Mouse (Mus musculus) liver, embryonic 16.5 days (tissue): ENCODE measurements around the gene Zfp120. TPM values are rescaled to one million over a fixed set of nuclear protein-coding genes. Genes with fewer than 3 reads are reported as not detected.
"Not testable (repeated sequence)": the region's sequence is repeated elsewhere in the genome, so short reads cannot be mapped to it uniquely, and the experiment has no call there.

Experiments used
- ATAC-seq: fragments of 200-750 bp; cut with Nextera tagmentation; 2 replicates; pipeline ENCODE4 v1.8.0; 2017; ENCODE audit warnings: low read depth, mild to moderate bottlenecking, moderate number of reproducible peaks, moderate library complexity
- H3K27ac ChIP-seq: fragments of 300-500 bp; sonication (generic); 2 replicates; pipeline ENCODE4 v1.5.1; 2014; ENCODE audit warnings: mild to moderate bottlenecking, low read length
- H3K27me3 ChIP-seq: fragments of 300-500 bp; sonication (generic); 2 replicates; pipeline ENCODE4 v1.6.1; 2014; ENCODE audit warnings: low read depth, low read length, mixed read lengths; ENCODE audit not compliant: control insufficient read depth, insufficient read depth
- H3K36me3 ChIP-seq: fragments of 300-500 bp; sonication (generic); 2 replicates; pipeline ENCODE4 v1.6.1; 2014; ENCODE audit warnings: mild to moderate bottlenecking; ENCODE audit not compliant: control insufficient read depth, insufficient read depth
- H3K4me1 ChIP-seq: fragments of 300-500 bp; sonication (generic); 2 replicates; pipeline ENCODE4 v1.6.1; 2014; ENCODE audit warnings: low read depth, low read length, mixed read lengths; ENCODE audit not compliant: control insufficient read depth
- H3K4me2 ChIP-seq: fragments of 300-500 bp; sonication (generic); 2 replicates; pipeline ENCODE4 v1.6.1; 2014; ENCODE audit warnings: low read depth, low read length, mixed read lengths
- H3K4me3 ChIP-seq: fragments of 300-500 bp; sonication (generic); 2 replicates; pipeline ENCODE4 v1.5.1; 2014; ENCODE audit warnings: low read depth, mild to moderate bottlenecking, low read length
- H3K9ac ChIP-seq: fragments of 300-500 bp; sonication (generic); 2 replicates; pipeline ENCODE4 v1.6.1; 2014; ENCODE audit warnings: low read depth, low read length
- H3K9me3 ChIP-seq: fragments of 300-500 bp; sonication (generic); replicated peaks from 2 replicates; pipeline ENCODE4 v1.6.1; 2016; ENCODE audit warnings: low read length; ENCODE audit not compliant: control insufficient read depth
- WGBS: fragments of 180-500 bp; shearing (Covaris S2); extraction: QIAGEN DNeasy Blood & Tissue Kit; methylation state at CpG from one replicate; pipeline ENCODE4 v1.1.7; 2014; ENCODE audit not compliant: insufficient replicate concordance; 5-methylcytosine and 5-hydroxymethylcytosine counted together
- polyA plus RNA-seq: library from polyadenylated mRNA; unstranded; fragments of >200 nt; fragmentation: Nextera tagmentation; extraction: Ambion mirVana; gene quantifications from 2 replicates; pipeline ENCODE4 v1.2.1, GENCODE M21; 2015

Gene Zfp120
- polyA plus RNA-seq, 1 experiment from 2014 or later: 3.2 TPM

GRCm38 (mm10) chr2:150099618-150100017 is 36.9 kb downstream of the Zfp120 start:
- not testable (repeated sequence) for H3K9ac ChIP-seq, H3K27me3 ChIP-seq, H3K36me3 ChIP-seq, H3K4me1 ChIP-seq, H3K4me2 ChIP-seq, ATAC-seq, H3K4me3 ChIP-seq, H3K9me3 ChIP-seq, H3K27ac ChIP-seq
- 12% methylated on average over 2 of the region's 2 CpGs for WGBS

Other genes with a start within 250 kb of the Zfp120 start
- not detected in 2 replicates for gene Gm10770, start 43.0 kb upstream of the Zfp120 start, polyA plus RNA-seq
- not detected in 2 replicates for gene Gm14139, start 45.0 kb upstream of the Zfp120 start, polyA plus RNA-seq
- 0.71 and 0.98 TPM in 2 replicates for gene Zfp937, start 81.4 kb upstream of the Zfp120 start, polyA plus RNA-seq
- 0.81 and 1.1 TPM in 2 replicates for gene Gm21994, start 118.9 kb upstream of the Zfp120 start, polyA plus RNA-seq
- not detected in 2 replicates for gene Gm14124, start 120.8 kb upstream of the Zfp120 start, polyA plus RNA-seq
- gene Gm10130, start 187.0 kb upstream of the Zfp120 start, polyA plus RNA-seq: 0.53 TPM in 1 of 2 replicates, not detected in the other
- gene 3300002I08Rik, start 226.1 kb upstream of the Zfp120 start, polyA plus RNA-seq: 0.59 and 1.1 TPM in 2 replicates